Mouse (Mus musculus) brain, embryonic 14.5 days (tissue): ENCODE data around the gene Nipsnap3b.

Source experiments
- CTCF ChIP-seq: fragments of 200-500 bp; IDR thresholded peaks from 2 replicates; pipeline ENCODE4 v1.5.1; 2012; ENCODE audit warnings: inconsistent platforms, mild to moderate bottlenecking, moderate library complexity, borderline replicate concordance; ENCODE audit not compliant: insufficient read depth, insufficient read length; ENCODE audit errors: extremely low read depth
- POLR2A ChIP-seq: fragments of 200-500 bp; IDR thresholded peaks from 2 replicates; pipeline ENCODE4 v1.6.1; 2012; ENCODE audit warnings: mild to moderate bottlenecking, inconsistent platforms, borderline replicate concordance; ENCODE audit not compliant: poor library complexity, insufficient read depth, insufficient read length, severe bottlenecking; ENCODE audit errors: extremely low read depth

DNA sequence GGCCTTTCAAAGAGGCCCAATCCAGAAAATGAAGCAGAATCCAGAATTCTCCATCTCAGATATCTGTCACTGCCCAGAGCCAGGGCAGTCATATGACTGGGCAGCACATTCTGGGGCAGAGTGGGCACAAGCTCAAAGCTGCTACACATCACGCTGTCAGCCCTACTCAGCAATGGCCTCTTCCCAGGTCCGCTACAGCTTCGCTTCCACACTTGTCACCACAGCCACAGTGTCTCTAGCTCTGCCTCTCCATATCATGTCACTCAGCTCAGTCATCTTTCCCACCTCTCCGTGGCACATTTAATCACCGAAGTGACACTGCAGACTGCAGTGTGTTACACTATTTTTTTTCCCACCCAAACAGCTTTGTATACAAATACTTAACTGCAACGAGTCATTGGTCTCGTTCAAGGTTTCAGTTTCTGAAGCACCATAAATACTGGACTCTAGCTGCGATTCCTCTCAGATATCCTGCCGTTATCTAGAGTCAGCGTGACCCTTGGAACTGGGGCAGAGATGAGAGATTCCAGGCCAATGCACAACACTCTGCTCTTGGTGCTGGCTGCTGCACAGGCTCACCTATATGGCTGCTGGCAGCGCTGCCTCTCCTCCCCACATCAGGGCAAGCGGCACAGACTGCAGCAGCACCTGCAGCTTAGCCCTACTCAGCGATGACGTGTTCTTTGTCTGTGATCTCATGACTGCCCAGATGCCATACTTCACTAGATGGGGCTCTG is 11.7 kb downstream of the Nipsnap3b start:
- no peak for TF ChIP-seq CTCF
- TF ChIP-seq POLR2A: no peak
